Mouse (Mus musculus): ENCODE data around the gene Rsad2.
"Not testable (repeated sequence)": the region's sequence is repeated elsewhere in the genome, so short reads cannot be mapped to it uniquely, and the experiment has no call there.

The Rsad2 gene

DNA sequence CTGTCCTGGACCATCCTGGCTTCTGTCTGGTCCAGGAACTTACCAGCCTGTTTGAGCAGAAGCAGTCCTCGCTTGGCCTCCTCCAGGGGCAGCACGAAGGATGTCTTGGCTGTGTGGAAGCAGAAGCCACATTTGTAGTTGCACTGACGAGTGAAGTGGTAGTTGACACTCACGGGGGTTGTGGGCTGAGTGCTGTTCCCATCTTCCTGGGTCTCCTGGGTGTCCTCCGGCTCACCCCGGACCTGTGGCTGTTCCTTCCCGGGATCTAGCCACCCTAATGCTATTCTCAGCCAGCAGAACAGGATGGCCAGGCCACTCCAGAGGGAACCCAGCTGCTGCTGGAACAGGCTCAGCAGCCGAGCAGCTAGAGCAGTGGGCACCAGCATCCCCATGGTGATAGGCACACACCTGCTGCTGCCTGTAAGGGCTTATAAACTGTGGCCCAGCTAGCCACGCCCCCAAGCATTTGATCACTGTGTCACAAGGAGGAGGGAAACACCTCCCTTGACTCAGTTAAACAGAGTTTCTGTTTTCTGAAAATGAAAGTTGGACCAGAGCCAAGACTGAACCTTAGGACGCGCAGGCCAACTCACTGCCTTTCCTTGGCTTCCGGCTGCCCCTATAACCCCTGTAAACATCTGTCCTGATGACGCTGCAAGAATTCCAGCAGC lies at the start of gene Rsad2:
TSS of gene Rsad2 (minus strand) at position 425 of the 671 bp plus-strand sequence.
- DNase-seq = peak; percentile 85

DNA sequence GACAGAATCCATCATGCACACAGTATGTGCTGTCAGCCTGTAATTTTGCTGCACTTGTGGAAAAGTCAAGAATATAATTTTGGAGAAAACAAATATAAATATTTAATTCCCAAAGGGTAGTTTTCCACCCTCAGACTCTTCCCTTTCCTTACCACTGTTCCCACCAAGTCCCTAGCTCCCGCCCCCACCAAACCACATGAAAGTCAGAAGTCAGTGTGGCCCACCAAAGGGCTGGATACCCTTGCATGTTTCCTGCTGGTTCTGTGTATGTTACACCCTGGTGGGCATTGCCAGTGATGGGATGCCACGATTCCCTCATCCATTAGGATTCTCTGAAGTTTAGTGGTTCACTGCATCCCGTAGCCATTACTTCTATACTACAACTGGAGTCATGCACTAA lies 44.8 kb upstream of the Rsad2 start:
- no peak for DNase-seq

DNA sequence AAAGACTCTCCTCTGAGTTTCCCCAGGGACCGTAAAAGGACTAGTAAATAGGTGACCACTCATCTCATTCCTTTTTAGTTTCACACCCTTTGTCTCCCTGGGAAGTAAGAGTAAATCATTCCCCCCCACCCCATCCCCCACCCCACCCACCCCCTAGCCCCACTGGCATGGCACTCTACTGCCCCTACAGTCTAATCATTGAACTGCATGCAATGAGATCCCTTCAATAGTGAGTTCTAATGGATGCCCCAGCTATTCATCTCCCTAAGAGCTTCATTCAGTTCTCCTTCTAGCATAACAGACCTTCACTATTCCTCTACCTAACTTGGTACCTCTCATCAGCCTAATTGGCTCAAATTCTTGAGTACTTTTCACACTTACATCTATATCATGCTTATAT lies 33.7 kb upstream of the Rsad2 start:
- no peak for DNase-seq

DNA sequence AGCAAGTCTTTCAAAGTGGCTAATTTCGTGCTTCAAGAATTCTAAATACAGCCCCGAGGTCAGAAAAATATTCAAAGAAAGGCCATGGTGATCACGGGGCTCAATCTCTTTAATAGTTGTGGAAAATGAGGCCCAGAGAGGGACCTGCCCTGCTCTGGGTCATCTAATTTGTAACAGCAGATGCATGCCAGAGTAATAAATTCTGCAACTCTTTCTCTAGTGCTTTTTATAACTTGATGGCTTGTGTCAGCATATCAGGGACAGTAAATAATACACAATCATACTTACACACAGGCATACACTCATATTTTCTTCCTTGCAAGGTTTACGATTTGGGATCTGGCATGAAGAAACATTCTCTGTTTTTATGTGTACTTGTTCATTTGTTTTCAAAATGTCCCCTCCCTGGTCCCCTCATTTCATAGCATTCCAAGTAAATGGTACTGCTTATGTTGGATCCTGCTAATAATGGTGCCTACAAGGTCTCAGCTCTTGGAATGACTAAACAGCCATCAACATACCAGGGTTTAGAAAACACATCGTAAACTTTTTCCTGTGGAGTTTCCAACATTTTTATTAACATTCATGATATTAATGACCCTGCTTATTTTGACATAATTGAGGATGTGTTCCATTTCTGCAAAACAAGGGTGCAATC lies 32.5 kb upstream of the Rsad2 start:
- no peak for DNase-seq

DNA sequence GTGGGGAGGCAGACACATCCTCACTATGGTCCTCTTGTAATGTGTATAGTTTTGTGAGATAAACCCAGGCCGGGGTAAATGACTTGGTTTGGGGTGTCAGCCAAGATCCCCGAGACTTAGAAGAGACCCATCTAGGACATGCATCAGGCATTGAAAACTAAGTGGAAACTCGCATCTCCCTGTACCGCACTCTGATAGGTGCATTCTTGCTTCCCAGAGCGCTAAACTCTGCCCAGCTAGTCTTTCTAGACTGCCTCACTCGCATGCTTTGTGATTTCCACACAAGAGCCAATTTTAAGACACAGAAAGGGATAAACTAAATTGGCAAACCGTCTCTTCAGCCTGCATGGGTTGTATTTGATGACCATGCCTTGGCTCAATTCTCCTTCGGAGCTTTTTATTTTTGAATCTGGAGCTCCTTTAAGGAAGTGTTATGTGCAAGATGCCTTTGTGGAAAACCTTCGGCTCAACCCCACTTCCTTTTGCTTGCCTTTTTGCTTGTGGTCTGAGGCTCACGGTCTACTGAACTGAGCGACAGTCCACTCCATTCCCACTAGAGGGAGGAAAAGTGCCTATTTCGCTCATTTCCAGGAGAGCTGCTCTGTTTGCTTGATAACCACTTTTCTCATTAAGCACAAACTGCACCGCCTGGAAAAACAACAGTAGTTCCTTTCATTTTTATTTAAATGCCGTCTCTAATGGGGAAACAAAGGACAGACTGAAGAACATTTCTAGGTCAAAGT lies 31.8 kb upstream of the Rsad2 start:
- DNase-seq = peak; percentile 40

DNA sequence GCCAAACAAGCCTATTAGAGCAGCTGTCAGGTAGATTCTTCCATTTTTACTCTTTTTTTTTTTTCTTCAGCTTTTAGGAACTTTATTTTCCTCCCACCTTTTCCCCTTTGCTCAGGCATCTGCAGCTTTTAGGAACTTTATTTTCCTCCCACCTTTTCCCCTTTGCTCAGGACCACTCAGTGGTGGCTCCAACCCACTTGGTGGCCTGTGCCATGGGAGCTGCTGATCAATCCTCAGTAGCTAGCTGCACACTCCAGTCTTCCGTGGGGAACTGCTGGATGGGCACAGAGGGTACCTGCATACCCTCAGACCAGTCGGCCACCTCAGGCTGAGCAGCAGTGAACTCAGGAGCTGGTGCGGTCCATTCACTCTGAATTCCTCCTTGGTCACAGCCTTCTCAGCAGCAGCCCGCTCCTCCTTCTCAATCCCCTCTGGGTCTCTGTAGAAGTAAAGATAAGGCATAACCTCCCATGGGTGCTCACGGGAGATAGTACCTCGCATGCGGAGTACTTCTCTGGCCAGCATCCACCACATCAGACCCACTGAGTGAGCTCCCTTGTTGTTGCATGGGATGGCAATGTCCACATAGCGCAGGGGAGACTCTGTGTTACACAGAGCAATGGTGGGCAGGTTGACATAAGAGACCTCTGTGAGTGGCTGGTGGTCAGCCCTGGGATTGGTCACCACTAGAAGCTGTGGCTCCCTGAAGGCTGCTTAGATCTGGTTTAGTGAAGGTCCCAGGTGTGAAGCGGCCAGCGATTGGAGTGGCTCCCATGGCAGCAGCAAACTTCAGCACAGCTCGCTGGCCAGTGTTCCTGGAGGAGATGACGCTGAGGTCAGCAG lies 29.7 kb upstream of the Rsad2 start:
- DNase-seq = not testable (repeated sequence)

DNA sequence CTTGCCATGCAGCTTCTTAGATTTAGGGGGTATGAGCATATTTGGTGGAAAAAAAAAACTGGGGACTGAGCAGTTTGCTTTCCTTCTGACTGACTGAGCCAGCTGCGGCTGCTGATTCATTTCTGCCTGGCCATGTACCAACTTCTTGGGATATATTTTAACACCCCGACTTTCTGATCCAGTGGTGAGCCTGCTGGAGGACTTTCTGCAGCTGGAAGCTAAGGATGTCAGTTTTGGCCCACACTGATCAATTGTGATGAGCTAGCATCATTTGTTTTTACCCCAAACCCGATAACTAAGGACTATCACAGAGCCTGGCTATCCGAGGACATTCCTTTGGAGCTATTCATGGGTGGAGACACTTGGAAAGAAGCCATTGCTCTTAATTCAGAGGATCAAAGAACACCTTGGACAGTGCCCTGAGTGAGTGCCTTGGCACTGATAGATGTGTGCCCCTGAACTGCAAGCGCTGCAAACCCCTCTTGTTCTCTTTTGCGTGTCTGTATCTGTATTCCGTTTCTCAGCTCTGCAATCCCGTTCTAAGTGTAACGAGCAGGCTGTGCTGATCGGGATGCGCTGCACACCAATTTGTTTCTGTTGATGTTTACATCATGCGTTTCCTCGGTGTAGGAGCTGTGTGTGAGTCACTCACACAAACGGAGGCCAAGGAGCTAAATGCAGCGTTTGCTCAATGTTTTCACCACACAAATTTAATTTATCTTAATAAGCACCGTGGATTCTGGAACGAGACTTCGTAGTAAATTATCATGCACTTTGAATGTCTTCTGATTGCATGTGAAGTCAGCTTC lies 22.1 kb upstream of the Rsad2 start:
- peak; percentile 38 for DNase-seq

DNA sequence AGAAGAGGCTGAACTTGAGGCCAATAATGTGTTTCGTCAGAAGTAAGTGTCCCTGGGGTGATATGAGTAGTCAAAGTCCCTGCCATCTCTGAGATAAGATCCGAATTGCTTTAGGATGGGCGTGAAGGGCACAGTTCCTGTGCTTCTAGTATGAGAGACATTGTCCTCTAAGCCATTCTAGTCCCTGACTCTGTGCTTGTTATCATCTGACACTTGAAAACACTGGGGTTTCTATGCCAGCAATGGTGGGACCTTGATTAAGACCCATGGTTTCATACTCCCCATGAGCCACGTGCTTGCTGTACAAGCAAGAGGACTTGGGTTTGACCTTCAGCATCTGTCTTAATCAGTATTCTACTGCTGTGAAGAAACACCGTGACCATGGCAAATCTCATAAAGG lies 20.9 kb upstream of the Rsad2 start:
- no peak for DNase-seq

DNA sequence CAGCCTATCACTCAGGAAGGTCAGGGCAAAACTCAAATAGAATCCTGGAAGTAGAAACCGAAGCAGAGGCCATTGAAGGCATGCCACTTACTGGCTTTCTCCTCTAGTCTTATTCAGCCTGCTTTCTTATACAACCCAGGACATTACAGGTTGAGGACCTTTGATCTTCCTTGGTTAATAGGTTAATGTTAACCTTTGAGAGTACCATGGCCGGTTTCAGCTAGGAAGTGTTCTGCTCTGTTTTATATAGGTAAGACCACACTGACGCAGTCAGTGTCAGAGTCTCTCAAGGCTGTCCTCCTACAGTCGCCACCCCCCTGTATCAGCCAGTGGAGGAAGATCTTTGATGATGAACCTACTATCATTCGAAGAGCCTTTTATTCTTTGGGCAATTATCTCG lies 17.5 kb upstream of the Rsad2 start:
- no peak for DNase-seq

DNA sequence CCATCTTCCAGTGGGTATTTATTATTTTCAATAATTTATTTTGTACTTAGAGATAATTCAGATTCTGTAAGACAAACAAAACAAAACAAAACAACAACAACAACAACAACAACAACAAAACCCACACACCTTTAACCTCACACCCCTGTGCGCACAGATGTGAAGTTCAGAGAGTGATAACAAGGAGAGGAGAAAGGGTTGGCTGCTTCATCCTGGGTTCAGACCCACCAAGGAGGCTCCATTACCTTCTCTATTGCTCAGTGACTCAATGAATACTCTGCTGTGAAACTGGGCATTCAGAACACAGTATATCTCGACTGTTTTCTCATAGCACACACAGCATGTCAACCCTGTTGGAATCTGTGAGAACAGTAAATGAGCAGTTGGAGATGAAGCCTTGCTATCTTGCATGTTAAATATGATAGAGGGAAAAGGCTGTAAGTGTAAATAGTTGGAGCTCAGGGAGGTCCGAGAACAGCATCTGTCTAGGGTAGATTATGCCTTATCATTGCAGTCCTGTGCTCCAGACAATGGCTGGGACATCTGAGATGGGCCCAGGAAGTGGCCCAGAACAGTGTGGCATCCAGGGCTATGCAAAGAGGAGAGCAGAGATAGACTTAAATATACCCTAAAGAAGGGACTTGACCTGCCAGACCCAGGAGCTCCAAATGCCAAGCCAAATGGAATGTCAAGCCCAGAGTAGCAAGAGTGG lies 16.7 kb upstream of the Rsad2 start:
- DNase-seq = no peak

DNA sequence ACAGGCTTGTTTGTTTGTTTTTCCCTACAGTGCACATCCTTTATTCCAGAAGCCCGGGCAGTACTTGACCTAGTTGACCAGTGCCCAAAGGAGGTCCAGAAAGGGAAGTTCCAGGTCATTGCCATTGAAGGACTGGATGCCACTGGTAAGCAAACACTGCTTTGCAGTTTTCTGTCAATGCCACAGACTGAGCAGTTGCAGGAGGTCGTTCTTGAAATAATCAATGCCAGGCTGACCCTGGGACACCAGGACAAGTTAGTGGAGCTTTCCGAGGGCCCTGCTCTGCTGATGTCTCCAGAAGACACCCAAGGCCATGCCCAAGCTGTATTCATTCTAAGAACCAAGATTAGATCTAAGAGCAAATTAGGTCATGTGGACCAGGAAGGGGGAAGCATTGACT lies 15.1 kb upstream of the Rsad2 start:
- no peak for DNase-seq

DNA sequence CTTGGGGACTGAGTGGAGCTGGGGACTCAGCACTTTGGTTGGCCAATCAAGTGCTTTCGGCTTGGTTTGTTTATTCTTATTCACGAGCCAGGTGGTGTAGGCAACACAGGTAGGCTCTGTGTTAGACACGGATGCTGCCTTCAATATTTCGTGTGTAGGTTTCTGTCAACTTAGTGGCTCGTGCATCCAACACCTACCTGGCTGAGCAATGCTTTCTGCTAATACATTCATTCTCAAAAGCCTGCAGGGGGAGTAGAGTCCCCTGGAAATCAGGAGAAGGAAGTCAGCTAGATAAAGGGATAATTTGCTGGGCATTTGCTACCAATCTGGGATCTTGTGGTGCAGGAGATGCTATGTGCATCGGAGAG lies 13.8 kb upstream of the Rsad2 start:
- DNase-seq = no peak

DNA sequence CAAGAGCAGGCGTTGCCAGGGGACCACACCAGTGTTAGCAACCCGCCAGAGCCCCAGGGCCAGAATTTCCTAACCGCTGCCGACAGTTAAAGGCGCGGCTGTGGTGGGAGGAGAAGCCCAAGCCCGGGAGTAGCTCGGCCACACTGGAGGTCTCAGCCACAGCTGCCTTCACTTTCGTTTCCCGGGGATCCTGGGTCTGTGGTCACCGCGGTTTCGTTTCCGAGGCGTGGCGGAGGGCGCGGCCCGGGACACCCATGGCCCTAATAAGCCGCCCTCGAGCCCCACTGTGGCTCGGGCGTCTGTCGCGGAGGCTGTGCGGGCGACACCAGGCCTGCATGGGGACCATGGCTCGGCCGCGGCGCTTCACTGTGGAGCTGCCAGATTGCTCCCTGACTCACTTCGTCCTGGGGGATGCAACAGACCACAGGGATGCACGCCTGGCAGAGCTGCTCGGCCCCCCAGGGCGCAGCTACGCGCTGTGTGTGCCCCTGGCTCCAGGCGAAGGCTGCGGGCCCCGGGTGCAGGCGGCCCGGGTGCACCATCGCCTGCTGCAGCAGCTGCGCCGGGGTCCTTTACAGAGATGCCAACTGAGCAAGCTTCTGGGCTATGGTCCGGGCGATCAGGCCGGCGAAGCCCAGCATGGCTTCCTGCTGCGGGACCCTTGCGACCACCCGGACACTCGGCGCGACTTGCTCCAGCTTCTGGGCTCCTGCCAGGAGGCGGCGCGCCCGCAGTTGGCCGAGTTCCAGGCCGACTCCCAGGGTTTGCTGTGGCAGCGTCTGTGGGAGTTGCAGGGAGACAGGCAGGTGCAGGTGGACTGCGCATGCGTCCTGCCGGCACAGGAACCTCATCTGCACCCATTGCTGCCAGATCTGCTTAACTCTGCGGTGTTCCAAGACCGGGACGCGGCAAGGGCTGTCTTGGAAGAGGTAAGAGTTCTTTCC lies 13.1 kb upstream of the Rsad2 start, which contains the start of gene Cmpk2:
TSS of gene Cmpk2 (plus strand) at position 107 of the 944 bp plus-strand sequence.
- DNase-seq = peak; percentile 91

DNA sequence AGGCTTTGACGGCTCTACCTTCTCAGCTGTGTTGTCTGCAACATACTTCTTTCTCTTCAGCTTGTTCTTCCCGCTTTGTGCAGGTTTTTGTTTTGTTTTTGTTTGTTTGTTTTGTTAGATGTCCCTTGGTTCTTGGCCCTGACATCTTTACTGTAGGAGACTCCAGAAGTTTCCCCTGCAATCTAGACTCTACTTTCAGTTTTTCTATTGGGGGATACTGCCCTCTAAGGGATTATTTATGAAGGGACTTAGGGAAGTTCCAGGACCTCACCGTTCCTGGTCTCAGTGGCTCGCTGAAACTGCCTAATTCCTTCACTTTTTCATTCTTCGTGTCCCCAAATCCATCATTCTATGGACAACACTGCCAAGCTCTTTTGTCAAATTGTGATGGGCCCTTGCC lies 9.3 kb upstream of the Rsad2 start:
- no peak for DNase-seq

DNA sequence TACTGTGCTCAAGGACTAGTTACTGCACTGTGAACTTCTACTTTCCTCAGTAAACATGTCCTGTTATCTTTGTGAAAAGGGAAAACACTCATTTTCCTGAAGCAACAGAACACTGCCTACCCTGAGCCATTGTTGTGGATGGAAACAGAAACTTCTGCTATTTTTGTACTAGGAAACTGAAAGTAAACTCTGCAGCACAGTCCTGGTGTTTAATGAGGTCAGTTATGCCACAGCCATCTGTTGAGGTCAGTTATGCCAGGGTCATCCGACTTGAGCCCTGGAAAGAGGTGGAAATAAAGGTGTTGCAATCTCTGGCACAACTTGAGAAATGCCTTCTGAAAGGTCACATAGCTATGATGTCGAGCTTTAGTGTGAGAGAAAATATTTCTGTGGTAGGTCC lies 3.8 kb upstream of the Rsad2 start:
- DNase-seq = no peak

DNA sequence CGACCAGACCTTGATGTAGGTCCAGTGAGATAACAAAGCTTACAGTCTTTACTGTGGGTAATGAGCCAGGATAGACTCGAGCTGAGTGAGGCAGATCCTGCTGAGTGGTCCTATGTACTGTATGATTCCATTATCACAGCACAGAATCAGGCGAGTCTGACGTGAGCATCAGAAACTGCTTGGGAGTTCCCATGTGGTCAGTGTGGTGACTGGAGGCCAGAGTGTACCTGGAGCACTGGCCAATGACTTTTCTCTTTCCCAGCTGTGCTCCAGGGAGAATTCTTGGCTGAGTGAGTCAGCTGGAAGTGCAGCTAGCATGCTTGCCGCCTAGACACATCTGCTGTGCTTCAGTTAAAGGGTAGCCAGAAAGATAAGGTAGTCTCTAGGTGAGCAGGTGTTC lies 1.6 kb downstream of the Rsad2 start:
- DNase-seq = no peak

DNA sequence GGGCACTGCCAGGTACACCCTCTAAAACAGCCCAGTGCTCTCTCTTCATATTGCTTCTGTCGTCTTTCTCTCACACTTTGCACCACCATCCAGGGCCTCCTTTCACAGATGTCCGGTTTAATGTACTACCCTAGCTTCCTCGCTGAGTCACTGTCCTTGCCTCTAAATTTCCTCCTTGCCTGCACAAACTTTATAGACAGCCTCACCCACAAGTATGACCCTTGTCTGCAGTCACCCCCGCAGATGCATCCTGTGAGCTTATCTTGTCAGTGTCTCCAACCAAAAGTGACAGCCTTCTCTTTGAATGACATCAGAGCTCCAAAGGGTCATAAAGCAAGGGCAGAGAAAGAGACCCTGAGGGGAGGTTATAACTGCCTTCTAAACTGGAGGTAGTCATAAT lies 3.3 kb downstream of the Rsad2 start:
- no peak for DNase-seq

DNA sequence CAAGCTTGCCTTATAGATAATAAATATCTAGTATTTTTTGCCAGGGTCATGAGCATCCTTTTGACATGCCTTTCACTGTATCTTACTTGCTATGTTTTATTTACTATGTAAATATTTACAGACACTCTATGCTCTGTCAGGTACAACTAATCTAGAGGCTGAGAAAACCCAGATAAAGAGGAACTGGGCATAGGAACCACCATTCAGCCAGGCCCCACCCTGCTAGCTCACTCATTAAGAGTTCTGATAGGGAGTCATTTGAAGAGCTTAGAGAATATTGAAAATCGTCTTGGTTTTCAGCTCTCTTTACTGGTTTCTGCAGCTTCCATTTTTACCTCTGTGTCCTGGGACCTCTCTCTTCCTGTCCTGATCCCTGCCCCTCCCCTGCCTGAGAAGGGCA lies 5.1 kb downstream of the Rsad2 start:
- DNase-seq = no peak

DNA sequence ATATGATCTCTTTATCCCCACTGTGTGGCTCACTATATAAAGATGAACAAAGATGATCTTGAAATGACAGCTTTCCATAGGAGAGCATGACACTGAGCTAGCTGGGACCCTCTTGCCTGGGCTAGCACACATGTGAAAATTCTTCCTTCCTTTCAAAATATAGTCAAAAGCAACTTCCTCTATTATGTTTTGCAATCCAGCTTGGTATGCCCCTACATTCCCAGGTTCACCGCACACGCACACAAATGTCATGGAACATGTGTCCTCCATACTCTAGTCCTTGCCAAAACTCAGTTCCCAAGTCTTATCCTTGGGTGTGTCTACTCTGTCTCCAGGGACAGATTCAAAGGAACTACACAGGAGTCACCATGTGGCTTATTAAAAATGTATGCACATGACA lies 6.8 kb downstream of the Rsad2 start:
- no peak for DNase-seq

DNA sequence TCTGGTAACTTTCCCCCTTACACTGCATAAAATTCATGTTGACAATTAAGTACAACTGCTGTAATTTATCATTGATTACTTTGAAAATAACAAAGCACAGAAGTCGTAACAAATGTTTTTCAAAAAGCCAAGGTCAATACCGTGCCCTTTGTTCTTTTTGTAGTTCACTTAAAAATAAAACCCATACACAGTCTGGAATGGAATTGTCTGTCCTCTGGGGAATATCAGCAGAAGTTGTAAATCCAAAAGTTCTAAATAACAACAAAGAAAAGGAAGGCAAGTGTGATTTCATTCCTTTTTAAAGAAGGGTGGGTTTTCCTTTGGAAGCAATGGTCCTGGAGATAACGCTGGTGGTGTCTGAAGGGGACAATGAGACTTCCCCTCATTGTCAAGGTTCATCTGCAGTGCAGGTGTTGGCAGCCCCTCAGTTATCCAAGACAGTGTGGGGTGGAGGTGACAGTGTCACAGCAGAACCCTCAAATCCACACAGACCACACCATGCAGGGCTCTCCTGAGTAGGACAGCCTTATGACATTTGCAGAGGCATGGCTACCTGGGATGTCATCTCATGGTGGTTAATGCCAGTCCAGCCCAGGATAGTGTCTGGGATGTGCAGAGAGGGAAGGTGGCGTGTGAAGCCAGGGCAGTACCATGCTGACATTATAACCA lies 9.7 kb downstream of the Rsad2 start:
- DNase-seq = peak; percentile 39

All from kidney, adult 11 months (tissue).